Mouse (Mus musculus): ENCODE data around the gene Apof. TPM values are rescaled to one million over a fixed set of nuclear protein-coding genes. Genes with fewer than 3 reads are reported as not detected.
A peak's percentile ranks its signal among the peaks of the same experiment; 100 is the strongest.

The Apof gene
- total RNA-seq (2022) = not detected

GRCm38 (mm10) chr10:128268371-128268770 is at the start of gene Apof:
TSS of gene Apof (plus strand) at chr10:128268671.
- DNase-seq (ENCODE audit: low spot score in 2 of 2) = no peak

- no peak for DNase-seq (ENCODE audit: low spot score in 2 of 2)
Measured at GRCm38 (mm10) chr10:128221533-128222286, 46.8 kb upstream of the Apof start.

- DNase-seq (ENCODE audit: low spot score in 2 of 2) = no peak
Measured at GRCm38 (mm10) chr10:128225064-128225463, 43.4 kb upstream of the Apof start.

GRCm38 (mm10) chr10:128225538-128225937 is 42.9 kb upstream of the Apof start, which contains the start of gene Mip:
TSS of gene Mip (plus strand) at chr10:128225838.
- no peak for DNase-seq (ENCODE audit: low spot score in 2 of 2)

GRCm38 (mm10) chr10:128227592-128227991 is 40.9 kb upstream of the Apof start:
- DNase-seq (ENCODE audit: low spot score in 2 of 2) = no peak

- DNase-seq (ENCODE audit: low spot score in 2 of 2) = no peak
Measured at GRCm38 (mm10) chr10:128228009-128228408, 40.5 kb upstream of the Apof start.

- no peak for DNase-seq (ENCODE audit: low spot score in 2 of 2)
Measured at GRCm38 (mm10) chr10:128230582-128230981, 37.9 kb upstream of the Apof start.

GRCm38 (mm10) chr10:128231146-128231545 is 37.3 kb upstream of the Apof start:
- no peak for DNase-seq (ENCODE audit: low spot score in 2 of 2)

- DNase-seq (ENCODE audit: low spot score in 2 of 2) = peak; percentile 47 to 81
Measured at GRCm38 (mm10) chr10:128231697-128232419, 36.6 kb upstream of the Apof start, which contains the start of gene Timeless. TSS of gene Timeless (plus strand) at chr10:128232065.

GRCm38 (mm10) chr10:128232420-128232985 is 36.0 kb upstream of the Apof start:
- DNase-seq (ENCODE audit: low spot score in 2 of 2) = peak; percentile 40 to 45

GRCm38 (mm10) chr10:128236321-128236720 is 32.1 kb upstream of the Apof start:
- no peak for DNase-seq (ENCODE audit: low spot score in 2 of 2)

- peak in 1 of 2 experiments; percentile 8 for DNase-seq (ENCODE audit: low spot score in 2 of 2)
Measured at GRCm38 (mm10) chr10:128237807-128238480, 30.5 kb upstream of the Apof start.

- no peak for DNase-seq (ENCODE audit: low spot score in 2 of 2)
Measured at GRCm38 (mm10) chr10:128239140-128239539, 29.3 kb upstream of the Apof start.

GRCm38 (mm10) chr10:128240131-128240530 is 28.3 kb upstream of the Apof start:
- DNase-seq (ENCODE audit: low spot score in 2 of 2) = no peak

- no peak for DNase-seq (ENCODE audit: low spot score in 2 of 2)
Measured at GRCm38 (mm10) chr10:128243252-128243651, 25.2 kb upstream of the Apof start.

- DNase-seq (ENCODE audit: low spot score in 2 of 2) = no peak
Measured at GRCm38 (mm10) chr10:128244121-128244520, 24.4 kb upstream of the Apof start.

- DNase-seq (ENCODE audit: low spot score in 2 of 2) = no peak
Measured at GRCm38 (mm10) chr10:128247020-128247732, 21.3 kb upstream of the Apof start.

GRCm38 (mm10) chr10:128250565-128250964 is 17.9 kb upstream of the Apof start:
- no peak for DNase-seq (ENCODE audit: low spot score in 2 of 2)

- no peak for DNase-seq (ENCODE audit: low spot score in 2 of 2)
Measured at GRCm38 (mm10) chr10:128253677-128254255, 14.7 kb upstream of the Apof start, which contains the start of gene Apon. TSS of gene Apon (plus strand) at chr10:128254096.

GRCm38 (mm10) chr10:128255925-128256324 is 12.5 kb upstream of the Apof start:
- DNase-seq (ENCODE audit: low spot score in 2 of 2) = no peak
